Mouse (Mus musculus): ENCODE measurements around the gene Hdac4.

Hdac4 gene

DNA sequence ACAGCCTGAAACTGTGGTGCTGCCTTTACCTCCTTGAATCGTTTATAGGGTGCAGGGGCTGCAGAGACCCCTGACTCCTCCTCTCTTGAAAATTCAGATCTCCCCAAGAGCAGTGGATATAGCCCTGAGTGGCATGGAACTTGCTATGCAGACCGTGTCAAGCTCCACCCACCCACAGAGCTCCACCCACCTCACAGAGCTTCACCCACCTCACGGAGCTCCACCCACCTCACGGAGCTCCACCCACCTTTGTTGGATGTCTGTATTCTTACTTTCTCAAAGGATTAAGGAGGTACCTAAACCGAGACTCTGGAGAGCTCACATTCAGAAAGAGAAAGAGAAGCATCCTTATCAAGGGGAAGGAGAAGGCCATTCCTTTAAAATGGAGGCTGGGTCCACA is 279.5 kb downstream of the Hdac4 start:
- DNase-seq, result no peak

DNA sequence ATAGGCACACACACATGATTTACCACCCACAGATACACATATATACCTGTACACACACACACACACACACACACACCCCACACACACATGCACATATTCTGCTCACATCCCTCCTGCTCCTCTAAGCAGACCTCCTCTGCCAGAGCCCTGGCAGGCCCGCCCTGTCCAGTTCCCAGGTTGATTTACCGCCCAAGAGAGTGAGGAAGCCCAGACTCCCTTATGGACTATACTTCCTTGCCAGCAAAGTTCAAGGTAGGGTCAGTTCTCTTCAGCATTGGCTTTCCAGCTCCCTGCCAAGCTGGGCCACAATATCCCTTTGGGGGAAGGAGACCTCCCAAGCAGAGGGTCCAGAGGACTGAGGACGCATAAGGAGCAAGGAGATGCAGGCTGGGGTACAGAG is 280.9 kb downstream of the Hdac4 start:
- no peak for DNase-seq

DNA sequence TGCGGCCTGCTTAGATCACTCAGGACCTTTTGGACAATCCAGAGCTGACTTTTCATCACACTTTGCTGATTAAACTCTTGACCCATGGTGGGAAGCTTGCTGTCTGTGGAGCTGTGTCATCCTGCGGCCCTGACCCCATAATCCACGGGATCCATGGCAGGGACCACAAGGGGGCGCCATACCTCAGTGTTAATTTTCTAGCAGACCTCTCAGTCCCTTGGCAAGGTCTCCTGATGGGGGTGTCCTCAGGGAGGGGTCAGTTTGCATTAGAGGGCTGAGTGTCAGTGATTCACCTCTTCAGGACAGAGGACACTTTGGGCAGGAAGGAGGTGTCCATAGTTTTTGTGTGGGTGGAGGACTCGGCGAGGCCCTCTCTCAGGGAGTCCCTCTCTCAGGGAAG is 281.6 kb downstream of the Hdac4 start:
- DNase-seq, result peak; percentile 27 to 42

DNA sequence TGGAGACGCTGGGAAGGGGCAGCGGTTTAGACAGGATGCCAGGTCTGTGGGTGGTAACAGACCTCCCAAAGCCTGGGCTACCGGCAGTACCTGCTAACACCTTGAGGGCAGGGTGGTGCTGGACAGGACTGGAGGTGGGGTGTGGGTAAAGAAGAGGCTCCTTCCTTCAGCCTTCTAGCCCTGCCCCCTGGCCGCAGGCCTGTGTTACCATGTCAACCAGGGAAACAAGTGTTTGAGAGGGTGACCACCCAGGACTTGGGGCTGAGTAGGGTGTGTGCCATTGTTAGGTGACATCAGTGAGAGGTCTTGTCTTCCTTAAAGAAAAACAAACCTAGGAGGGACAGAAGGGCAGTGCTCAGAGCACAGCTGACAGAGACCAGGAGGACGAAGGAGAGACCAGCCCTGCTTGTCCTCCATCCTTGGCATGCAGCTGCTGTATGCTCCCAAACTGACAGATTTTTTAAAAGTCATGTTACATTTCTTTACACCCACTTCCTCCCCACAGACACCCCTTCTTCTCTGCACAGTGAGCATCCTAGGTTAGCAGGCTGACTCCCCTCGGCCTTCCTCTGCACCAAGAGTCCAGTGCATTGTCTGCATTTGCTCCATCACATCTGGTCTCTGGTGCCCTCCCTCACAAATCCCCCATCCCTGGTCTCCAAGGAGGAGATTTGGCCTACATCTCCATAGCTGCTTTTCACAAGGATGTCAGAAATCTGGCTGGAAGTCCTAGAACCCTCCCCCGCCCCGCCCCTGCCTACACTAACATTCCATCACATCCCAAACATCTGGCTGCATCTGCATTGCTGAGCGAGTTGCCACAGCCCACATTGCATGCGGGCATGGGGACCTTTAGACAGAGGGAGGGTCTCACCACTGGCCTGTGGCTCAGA is 283.0 kb downstream of the Hdac4 start:
- DNase-seq, result peak in 1 of 2 experiments; percentile 52

DNA sequence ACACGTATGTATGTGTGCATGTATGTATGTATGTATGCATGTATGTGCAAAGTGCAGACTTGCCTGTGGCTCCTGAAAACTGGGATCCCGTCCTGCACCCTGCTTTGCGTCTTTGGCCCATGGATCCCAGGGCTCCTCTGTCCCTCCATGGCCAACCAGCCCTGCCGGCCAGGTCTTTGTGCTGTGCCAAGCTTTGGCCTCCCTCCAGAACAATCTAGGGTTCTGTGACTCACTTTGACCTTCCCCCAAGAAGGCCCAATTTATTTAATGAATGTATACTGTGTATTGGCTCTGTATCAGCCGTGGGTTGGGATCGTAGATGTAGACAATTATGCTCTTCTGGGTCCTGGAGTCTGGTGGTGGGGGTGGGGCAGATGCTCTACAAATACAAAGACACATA is 290.2 kb downstream of the Hdac4 start:
- DNase-seq, result no peak

DNA sequence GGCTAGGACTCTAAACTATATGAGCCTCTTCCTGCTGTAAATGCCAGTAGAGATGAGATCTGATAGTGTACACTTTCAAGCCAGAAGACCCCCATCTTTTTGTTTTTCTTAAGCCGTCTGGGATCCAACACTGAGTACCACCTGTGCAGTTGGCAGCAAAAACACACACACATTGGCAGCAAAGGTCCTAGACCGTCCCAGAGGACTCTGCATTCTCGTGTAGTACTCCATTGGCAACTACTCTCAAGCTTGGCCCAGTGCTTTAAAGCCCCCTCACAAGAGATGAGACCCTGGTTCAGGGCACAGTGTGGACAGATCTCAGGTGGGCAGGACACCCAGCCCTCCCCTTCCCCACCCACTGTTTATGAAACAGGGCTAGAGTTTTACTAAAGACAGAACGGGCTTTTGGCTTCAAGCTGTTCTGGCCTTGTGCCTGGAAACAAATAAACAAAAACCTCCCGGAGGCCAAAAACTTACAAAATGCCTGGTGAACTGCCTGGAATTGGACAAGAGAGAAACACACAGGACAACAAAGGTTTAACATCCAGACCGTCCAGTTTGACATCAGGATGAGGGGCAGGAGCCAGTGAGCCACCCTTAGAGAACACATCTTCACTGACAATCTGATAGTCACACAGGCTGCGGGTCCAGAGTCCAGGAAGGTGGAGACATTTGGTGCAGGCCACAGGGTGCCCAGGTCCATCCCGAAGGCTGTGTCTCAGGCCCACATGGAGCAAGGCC is 292.1 kb downstream of the Hdac4 start:
- DNase-seq, result peak; percentile 27 to 52

DNA sequence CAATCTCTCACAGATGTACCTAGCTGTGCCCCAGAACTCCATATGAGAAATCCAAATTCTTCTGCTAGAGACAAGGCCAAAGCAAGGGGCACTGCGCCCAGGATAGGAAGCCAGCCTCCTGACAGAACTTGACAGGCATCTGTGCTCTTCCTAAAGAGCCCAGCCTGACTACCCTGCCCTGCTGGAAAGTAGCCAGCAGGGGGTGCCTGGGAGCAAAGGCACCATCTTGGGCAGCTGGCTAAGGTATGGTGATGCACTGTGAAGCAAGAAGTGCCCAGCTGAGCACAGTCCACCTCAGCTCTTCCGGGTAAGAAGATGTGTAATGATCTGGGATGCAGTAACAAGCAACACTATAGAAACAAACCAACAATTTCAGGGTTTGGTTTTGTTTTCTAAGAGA is 298.4 kb downstream of the Hdac4 start:
- DNase-seq, result no peak

DNA sequence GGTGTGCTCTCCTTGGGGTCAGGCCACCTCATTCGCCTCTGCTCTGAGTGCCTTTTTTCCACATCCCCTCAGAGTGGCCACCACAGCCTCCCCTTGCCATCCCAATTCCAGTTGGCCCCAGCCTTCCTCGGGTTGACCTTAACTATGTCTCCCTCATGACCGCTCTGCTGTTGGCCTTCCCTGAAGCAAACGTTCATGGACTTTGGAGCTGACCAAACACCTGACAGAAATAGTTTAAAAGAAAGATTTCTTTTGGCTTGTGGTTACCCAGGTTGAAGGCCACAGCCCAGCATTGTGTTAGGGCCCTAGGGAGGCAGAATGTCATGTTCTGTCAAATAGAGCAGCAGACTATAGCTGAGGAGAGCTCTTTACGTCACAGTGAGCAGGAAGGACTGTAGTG is 301.2 kb downstream of the Hdac4 start:
- DNase-seq, result no peak

DNA sequence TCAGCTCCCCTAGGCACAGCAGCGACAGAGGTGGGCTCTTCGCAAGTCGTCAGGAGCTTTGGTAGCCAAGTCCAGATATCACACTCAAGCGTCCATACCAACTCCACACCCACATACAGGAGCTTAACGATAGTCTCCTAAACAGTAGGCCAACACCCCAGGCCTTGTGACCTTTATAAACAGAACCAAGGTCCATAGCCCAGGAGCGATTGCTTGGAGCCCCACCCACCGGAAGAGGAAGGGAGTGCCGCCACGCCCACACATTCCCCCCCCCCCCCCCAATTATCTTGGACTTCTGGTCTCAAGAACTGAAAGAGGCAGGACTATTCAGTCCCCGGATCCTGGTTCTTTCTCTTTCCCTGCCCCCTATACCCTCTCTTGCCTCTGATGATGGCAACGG is 301.9 kb downstream of the Hdac4 start:
- DNase-seq, result no peak

DNA sequence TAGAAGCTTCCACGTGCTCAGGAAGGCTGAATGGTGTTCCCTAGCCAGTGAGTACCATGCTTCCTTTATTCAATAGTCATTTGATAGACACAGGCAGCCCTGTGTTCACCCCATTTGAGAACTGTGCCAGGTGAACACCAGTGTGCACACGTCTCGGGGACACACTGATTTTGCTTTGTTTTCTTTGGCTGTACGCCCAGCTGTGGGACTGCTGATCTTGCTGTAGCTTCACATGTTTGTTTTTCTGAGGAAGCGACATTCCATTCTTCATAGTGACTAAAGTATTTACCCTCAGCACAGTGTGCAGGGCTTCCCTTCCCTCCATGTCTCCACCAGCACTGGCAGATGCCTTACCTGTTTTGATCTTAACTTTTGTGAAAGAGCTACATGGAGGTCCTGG is 312.4 kb downstream of the Hdac4 start:
- DNase-seq, result no peak

DNA sequence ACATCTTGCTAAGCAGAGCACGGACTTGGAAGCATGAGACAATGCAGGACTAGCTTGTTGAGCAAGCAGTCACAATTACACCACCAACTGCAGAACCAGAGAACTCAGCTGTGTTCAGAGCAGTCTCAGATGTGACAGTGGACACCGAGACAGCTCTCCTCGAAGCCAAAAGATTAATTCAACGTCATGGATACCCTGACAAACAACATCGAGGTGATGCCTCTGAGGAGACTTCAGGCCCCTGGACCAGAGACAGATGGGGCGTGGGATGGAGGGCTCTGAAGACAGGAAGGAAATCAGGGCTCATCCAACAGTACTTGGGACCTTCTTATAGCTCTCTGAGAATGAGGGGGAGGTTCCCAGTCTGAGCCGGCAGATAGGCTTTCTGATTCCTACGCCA is 314.6 kb downstream of the Hdac4 start:
- no peak for DNase-seq

DNA sequence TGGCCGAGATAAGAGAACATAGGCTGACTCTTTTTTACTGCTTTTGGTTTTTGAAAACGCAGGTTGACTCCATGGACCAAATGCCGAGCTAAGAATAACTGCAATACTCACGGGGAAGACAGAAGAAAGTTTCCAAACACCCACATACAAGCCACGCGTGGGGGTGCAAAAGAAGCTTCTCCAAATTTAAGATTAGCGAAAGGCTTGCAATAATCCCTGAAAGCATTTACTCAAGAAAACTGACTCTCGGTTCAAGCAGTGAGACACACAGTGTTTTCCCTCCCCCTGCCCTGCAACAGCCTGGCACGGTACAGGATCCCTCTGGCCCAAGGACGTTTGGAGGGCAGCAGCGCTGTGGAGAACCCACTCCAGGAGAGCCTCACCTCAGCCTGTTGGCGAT is 315.3 kb downstream of the Hdac4 start:
- no peak for DNase-seq
